22 mouse cellular contexts compared by ENCODE assay signal in the genomic region with DNA sequence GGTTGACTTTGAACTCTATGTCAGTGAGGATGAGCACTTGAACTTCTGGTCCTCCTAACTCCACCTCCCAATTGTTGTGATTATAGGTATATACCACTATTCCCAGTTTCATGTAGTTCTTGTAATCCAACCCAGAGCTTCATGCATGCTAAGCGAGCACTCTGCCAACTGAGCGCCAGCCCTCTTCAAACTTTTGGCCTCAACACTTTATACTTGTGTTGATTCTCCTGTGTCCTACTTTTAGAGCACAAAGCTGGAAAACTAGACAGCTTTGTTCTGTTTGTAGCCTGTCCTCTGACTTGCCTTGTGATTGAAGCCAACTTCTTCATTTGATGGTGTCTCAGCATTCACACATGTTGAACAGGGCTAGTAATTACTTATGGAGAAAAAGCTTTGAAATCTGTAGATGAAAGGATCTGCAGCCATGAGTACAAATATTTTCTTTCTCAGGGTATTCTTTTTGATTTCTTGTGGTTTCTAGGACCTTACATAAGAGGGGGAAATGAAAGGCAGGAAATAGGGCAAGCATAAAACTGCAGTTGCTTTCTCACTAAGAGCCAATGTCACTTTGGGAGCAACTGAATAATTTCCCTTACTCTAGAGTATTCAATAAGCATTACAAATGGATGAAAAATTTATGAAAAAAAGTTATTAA. TPM values are rescaled to one million over a fixed set of nuclear protein-coding genes. Genes with fewer than 3 reads are reported as not detected.
DNase-seq lines count a peak whose midpoint lies in the region; TF ChIP-seq lines count a peak whose summit lies in the region.
"Had no signal": no experiment of that assay in that cellular context is flagged by ENCODE, and none has a peak within 500 bp of the region (broad histone marks: within the 10 kb centered on the region; RNA-seq: fewer than 3 reads in every experiment).

No protein-coding gene starts in this region.

- H3K4me3 ChIP-seq in thymus, adult 2 months (ENCODE audit: control insufficient read depth, insufficient read depth, low read length) = no peak overlapping the region
- H3K4me3 ChIP-seq in brown adipose tissue, adult 24 weeks (ENCODE audit: insufficient read depth, low read depth, low read length) = no peak overlapping the region
- H3K4me3 ChIP-seq in kidney, adult 2 months (ENCODE audit: insufficient read depth, low read depth, low read length) = no peak overlapping the region
- H3K4me3 ChIP-seq: embryonic facial prominence, embryonic 13.5 days; forebrain, embryonic 12.5 days; heart, embryonic 12.5 days; limb, embryonic 15.5 days; megakaryocyte, embryonic 14.5 days; neural tube, embryonic 15.5 days had no signal

- WGBS in thymus, adult 2 months = 34% methylated on average over 2 of the region's 2 CpGs
- 92% methylated on average over 2 of the region's 2 CpGs for WGBS in kidney, adult 2 months

- no peaks in the 10 kb centered on the region for H3K36me3 ChIP-seq in thymus, adult 2 months (ENCODE audit: control insufficient read depth, insufficient read depth, low read length)
- no peaks in the 10 kb centered on the region for H3K36me3 ChIP-seq in kidney, adult 2 months (ENCODE audit: control insufficient read depth, insufficient read depth, low read length)
- H3K36me3 ChIP-seq: embryonic facial prominence, embryonic 13.5 days; forebrain, embryonic 12.5 days; heart, embryonic 12.5 days; limb, embryonic 15.5 days; neural tube, embryonic 15.5 days had no signal

- no peak for TF ChIP-seq POLR2A in thymus, adult 2 months (IDR thresholded peaks at IDR 0.05; ENCODE audit: control insufficient read depth, extremely low read depth, insufficient read depth, low read length, poor library complexity)
- TF ChIP-seq POLR2A in kidney, adult 2 months (IDR thresholded peaks at IDR 0.05; ENCODE audit: low read depth, low read length) = no peak

- peak overlapping the region; percentile 27; the same call in 1 of the 2 replicates for H3K27ac ChIP-seq in thymus, adult 2 months (ENCODE audit: control insufficient read depth, insufficient read depth, low read length)
- H3K27ac ChIP-seq in brown adipose tissue, adult 24 weeks (replicated peaks; ENCODE audit: low read depth, low read length) = peak overlapping the region; percentile 55; the same call in 1 of the 2 replicates
- H3K27ac ChIP-seq in kidney, adult 2 months (ENCODE audit: insufficient read depth, low read depth, low read length) = no peak overlapping the region
- H3K27ac ChIP-seq: embryonic facial prominence, embryonic 13.5 days; forebrain, embryonic 12.5 days; limb, embryonic 15.5 days; neural tube, embryonic 15.5 days had no signal

- intact Hi-C loops in gastrocnemius, postnatal 14 days (cut with DNase I; ENCODE audit: low total_unique reads) = no loop called here

- DNase-seq in gastrocnemius, postnatal 14 days = peak; percentile 18
- no peak for DNase-seq in gastrocnemius, postnatal 25 days
- no peak for DNase-seq in thymus, adult 2 months
- DNase-seq in thymus, postnatal 25 days = no peak
- DNase-seq in kidney, adult 2 months = no peak
- no peak for DNase-seq in kidney, postnatal 14 days
- DNase-seq: adrenal gland, postnatal 36 days; cerebellum, adult 11 months; heart, postnatal 4 days; liver, postnatal 0 days; thymus, postnatal 4 days had no signal

- H3K27me3 ChIP-seq in thymus, adult 2 months (ENCODE audit: control insufficient read depth, insufficient read depth, low read length) = no peaks in the 10 kb centered on the region
- H3K27me3 ChIP-seq in kidney, adult 2 months (replicated peaks; ENCODE audit: control insufficient read depth, insufficient read depth, low read length) = no peaks in the 10 kb centered on the region
- H3K27me3 ChIP-seq: embryonic facial prominence, embryonic 13.5 days; forebrain, embryonic 12.5 days; heart, embryonic 12.5 days; limb, embryonic 15.5 days; neural tube, embryonic 15.5 days had no signal

- peaks cover 3% of the 10 kb centered on the region for H3K4me1 ChIP-seq in thymus, adult 2 months (replicated peaks; ENCODE audit: control insufficient read depth, insufficient read depth, low read length)
- H3K4me1 ChIP-seq in brown adipose tissue, adult 24 weeks (ENCODE audit: control insufficient read depth, insufficient read depth, insufficient read length, low read length) = no peaks in the 10 kb centered on the region
- H3K4me1 ChIP-seq in kidney, adult 2 months (ENCODE audit: control insufficient read depth, insufficient read depth, low read length) = no peaks in the 10 kb centered on the region
- H3K4me1 ChIP-seq: embryonic facial prominence, embryonic 13.5 days; forebrain, embryonic 12.5 days; heart, embryonic 12.5 days; limb, embryonic 15.5 days; neural tube, embryonic 15.5 days had no signal

- TF ChIP-seq CTCF in thymus, adult 2 months (IDR thresholded peaks at IDR 0.05; ENCODE audit: borderline replicate concordance, control insufficient read depth, extremely low read depth, insufficient read depth, low read length, poor library complexity) = no peak
- TF ChIP-seq CTCF in kidney, adult 2 months (conservative IDR thresholded peaks at IDR 0.05; ENCODE audit: insufficient read depth, insufficient read length, low read depth, low read length) = no peak

RNA-seq across cellular contexts. Expression of a gene that starts 6.4 kb away (rescaled TPM):
- 10 to 100 TPM; 39.2 to 48.1 TPM for total RNA-seq in gastrocnemius, postnatal 14 days (2021)
- total RNA-seq in gastrocnemius, postnatal 25 days (2021) = 10 to 100 TPM; 60.2 to 62.3 TPM
- polyA plus RNA-seq in thymus, adult 2 months (2012; rRNA removed) = 14.1 and 16.0 TPM in 2 replicates
- 35.0 and 38.9 TPM in 2 replicates for polyA plus RNA-seq in brown adipose tissue, adult 24 weeks (2012; ENCODE audit: insufficient read depth, insufficient read length, missing spikeins)
- 14.0 and 19.3 TPM in 2 replicates for polyA plus RNA-seq in kidney, adult 2 months (2012; rRNA removed)

RNA-seq across cellular contexts. Expression of a gene that starts 39.4 kb away (rescaled TPM):
- total RNA-seq in gastrocnemius, postnatal 14 days (2021) = under 1 TPM in 1 of 2 experiments, not detected in 1; 0.12 TPM
- under 1 TPM in 1 of 2 experiments, not detected in 1; 0.21 TPM for total RNA-seq in gastrocnemius, postnatal 25 days (2021)
- polyA plus RNA-seq in thymus, adult 2 months (2012; rRNA removed) = 0.10 TPM in 1 of 2 replicates, not detected in the other
- polyA plus RNA-seq in brown adipose tissue, adult 24 weeks (2012; ENCODE audit: insufficient read depth, insufficient read length, missing spikeins) = 0.96 TPM in 1 of 2 replicates, not detected in the other
- polyA plus RNA-seq in kidney, adult 2 months (2012; rRNA removed) = not detected in 2 replicates
- total RNA-seq: common myeloid progenitor, adult 5-6 weeks; gastrocnemius, adult 18-20 months; heart, postnatal 4 days; MEL had no signal
- polyA plus RNA-seq: forebrain, embryonic 12.5 days; liver, postnatal 0 days; spleen, adult 2 months had no signal
